Mouse (Mus musculus) adrenal gland, postnatal 25 days (tissue): ENCODE measurements around the gene Apba2. TPM values are rescaled to one million over a fixed set of nuclear protein-coding genes. Genes with fewer than 3 reads are reported as not detected.

ENCODE experiments used
- DNase-seq: peaks from one replicate; pipeline ENCODE4 v3.0.0; 2021; ENCODE audit warnings: mixed read lengths
- total RNA-seq: library from RNA; stranded (reverse); gene quantifications from 2 replicates; pipeline ENCODE4 v1.2.3, GENCODE M21; 2021

The Apba2 gene
- total RNA-seq, 1 experiment from 2014 or later, result not detected

DNA sequence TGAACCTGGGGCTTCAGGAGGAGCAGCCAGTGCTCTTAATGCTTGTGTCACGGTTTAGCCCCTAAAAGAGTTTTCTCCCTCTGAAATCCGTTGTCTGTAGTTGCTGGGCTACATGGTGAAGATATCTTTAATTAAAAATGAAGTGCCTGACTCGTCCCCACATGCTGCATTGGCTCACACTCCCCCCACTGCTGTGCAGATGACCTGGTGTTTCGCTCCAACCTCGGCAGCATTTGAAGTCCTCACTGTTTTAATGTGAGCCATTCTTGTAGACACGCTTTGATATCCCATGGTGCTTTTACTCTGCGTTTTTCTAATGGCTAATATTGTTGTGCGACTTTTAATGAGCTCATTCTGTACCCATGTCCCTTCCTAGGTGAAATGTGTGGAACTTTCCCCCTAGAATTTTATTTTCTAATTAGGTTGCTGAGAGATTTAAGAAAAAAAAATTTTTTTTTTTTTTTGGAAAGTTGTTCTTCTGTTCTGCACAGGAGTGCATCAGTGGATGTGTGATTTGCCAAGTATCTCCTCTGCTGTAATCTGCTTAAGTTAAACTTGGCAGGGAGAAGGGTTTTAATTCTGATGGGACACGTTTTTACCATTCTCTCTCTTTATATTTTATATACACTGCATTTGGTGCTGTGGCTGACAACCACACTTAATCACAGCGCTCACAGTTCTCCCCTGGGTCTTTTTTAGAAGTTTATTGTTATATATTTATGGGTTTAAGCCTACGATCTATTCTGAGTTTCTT, 87.3 kb downstream of the Apba2 start:
- DNase-seq, result no peak

GRCm38 (mm10) chr7:64595256-64595655, 93.8 kb downstream of the Apba2 start:
- no peak for DNase-seq

- DNase-seq, result no peak
Measured at GRCm38 (mm10) chr7:64596652-64597051, 95.1 kb downstream of the Apba2 start.

DNA sequence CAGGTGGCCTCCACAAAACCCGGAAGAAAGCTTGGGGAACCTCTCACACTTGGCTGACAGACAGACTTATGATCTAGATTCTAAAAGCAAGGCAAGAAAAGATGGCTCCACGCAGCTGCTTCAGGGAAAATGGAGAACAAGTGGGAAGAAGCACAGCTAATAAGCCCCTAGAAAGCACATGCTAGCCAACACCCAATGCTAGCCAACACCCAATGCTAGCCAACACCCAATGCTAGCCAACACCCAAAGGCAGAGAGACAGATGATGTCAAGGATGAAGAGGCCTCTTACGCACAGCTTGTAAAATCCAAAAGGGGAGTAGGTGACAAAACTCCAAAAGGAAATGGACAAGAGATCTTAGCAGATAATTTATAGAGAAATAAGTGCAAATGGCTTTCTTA, 108.4 kb downstream of the Apba2 start:
- no peak for DNase-seq

DNA sequence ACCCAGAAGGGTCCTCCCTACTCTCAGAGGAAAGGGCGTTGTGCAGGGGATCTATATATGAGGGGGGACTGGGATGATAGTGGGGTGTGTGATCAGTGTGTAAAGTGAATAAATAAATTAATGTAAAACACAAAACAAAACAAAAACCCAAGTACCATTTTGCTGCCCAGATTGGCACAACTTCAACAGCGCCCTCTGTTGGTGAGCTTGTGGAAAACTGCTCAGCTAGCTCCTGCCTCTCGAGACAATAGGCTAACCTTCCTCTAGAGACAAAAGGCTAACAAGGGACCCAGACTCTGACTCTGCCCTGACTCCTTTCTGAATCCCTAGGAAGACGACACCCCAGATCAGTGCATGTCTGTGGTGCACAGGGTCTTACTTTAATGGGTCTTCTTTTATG, 109.4 kb downstream of the Apba2 start:
- DNase-seq, result peak; percentile 16

- DNase-seq, result no peak
Measured at GRCm38 (mm10) chr7:64619261-64619660, 117.8 kb downstream of the Apba2 start.

DNA sequence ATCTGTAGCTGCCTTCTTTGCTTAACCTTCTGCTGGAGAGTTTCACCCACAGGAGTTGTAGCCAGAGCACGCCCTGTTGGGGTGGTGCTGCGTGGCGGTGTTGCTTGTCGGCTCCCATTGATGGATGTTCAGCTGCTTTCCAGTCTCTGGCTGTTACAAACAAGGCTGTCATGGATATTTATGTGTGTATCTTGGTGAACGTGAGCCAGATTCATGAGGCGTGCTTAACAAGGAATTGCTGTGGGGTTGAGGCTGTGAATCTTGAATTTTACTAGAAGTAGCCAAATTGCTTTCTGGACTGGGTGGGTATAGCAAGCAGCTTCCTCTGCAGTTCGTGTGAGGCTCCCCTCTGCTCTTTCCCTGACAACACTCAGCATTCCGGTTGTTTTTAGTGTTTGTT, 125.0 kb downstream of the Apba2 start:
- no peak for DNase-seq

DNA sequence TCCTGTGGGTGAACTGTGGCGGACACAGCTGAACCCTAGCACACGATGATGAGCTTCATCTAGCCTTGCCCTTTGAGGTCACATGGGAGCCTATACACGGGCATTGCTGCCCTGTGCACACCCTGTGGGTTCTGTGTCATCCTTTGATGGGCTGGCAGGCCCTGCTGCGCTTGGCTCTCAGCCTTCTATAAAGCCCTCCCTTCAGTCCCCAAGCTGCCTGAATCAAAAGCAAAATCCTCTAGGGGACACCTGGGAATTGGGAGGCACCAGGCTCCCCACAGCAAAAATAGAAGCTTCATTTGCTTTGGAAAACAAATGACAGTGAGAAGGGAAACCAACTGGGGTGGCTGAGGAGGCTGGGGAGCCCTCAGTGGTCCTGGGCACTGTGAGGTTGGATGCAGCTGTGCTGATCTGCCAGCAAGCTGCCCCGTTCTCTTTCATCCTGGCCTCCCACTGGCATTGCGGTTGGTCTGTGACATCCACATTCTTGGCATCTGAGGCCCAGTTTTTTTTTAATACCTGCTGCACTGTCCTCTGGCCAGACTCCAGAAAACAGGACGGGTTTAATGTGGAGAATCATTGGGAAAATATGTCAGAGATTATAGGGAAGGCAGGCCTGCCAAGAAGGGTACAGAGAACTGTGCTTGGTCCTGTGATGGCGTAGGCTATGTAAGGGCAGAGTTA, 126.6 kb downstream of the Apba2 start:
- no peak for DNase-seq

- no peak for DNase-seq
Measured at GRCm38 (mm10) chr7:64630697-64631096, 129.2 kb downstream of the Apba2 start.

DNA sequence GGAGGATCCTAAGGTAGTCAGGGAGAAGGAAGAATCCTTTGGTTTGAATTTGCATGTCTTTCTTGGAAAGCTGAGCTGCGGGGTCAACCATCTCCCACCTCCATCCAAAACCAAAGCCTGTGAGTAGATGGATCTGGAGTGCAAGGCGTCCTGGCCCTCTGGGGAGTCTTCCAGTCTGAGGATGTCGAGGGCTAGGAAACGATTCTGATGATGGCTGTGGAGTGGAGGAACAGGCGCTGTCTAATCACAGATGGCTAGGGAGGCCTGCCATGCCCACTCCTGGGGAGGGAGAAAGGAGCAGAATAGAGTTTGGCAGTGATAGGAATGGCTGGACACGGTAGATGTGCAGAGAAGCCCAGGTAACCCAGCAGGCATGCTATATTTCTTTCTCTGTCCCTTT, 129.6 kb downstream of the Apba2 start:
- DNase-seq, result no peak

DNA sequence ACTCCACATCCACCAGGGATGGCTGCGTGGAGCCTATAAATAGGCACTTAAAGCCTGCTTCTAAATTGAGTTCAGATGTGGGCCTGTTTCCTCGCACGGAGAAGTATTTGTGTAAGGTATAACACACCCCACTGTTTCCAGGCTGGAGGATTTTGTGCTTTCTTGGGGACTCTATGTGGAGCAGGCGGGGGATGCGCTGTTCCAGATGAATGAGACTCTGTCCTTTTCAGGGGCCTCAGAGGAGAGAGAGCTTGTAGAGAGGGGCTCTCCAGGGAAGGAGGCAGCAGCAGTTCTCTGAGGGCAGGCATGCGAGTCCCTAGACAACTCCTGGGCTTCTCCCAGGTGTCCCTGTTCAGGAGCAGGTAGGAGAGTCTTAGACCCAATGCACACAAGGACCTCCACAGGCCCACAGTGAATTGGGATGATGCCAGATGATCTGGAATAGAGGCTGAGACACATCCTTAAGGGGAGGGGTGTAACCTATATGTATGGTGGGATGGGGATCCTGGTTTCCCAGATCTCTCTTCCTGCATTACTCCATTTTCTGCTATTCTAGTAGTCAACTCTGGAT, 130.4 kb downstream of the Apba2 start:
- DNase-seq, result no peak

GRCm38 (mm10) chr7:64633182-64633581, 131.7 kb downstream of the Apba2 start:
- no peak for DNase-seq

GRCm38 (mm10) chr7:64633916-64634315, 132.4 kb downstream of the Apba2 start:
- no peak for DNase-seq

DNA sequence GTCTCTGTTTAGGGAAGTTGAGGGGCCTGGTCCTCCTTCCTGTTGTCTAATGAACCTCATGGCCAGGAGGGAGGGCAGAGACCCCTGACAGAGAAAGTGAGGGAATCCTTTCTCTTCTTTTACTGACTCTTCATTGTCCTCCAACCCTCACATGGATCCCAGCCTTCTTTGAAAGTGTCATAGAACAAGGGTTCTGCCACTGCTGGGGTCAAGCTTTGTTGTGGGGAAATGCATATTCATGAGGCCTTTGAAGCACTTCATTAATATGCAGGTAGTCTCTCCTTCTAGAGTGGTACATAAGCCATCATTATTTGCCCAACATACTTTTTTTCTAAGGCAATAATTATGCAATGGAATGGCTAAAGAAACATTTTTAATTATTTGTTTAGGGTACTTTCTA, 133.0 kb downstream of the Apba2 start:
- DNase-seq, result no peak

GRCm38 (mm10) chr7:64638922-64639321, 137.4 kb downstream of the Apba2 start:
- no peak for DNase-seq

GRCm38 (mm10) chr7:64640651-64641050, 139.1 kb downstream of the Apba2 start:
- no peak for DNase-seq

- DNase-seq, result no peak
Measured at GRCm38 (mm10) chr7:64642903-64643302, 141.4 kb downstream of the Apba2 start.

- no peak for DNase-seq
Measured at GRCm38 (mm10) chr7:64645458-64645857, 144.0 kb downstream of the Apba2 start.

DNA sequence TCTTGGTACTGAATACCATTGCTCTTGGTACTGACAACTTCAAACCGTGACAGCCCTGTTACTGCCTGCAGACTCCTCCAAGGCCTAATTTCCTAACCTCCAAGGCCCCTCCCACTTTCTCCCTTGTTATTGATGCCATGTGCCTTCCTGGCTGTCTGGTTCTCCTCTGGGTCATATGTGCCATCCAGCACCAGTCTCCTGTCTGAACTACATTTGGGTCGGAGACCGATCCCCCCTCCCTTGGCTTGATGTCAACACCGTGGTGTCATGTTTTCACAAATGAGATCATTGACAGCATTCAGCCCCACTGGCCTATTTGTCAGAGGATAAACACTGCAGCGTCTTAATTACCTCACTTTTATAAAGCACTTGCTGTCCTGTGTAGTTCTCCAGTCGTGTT, 144.5 kb downstream of the Apba2 start:
- no peak for DNase-seq

DNA sequence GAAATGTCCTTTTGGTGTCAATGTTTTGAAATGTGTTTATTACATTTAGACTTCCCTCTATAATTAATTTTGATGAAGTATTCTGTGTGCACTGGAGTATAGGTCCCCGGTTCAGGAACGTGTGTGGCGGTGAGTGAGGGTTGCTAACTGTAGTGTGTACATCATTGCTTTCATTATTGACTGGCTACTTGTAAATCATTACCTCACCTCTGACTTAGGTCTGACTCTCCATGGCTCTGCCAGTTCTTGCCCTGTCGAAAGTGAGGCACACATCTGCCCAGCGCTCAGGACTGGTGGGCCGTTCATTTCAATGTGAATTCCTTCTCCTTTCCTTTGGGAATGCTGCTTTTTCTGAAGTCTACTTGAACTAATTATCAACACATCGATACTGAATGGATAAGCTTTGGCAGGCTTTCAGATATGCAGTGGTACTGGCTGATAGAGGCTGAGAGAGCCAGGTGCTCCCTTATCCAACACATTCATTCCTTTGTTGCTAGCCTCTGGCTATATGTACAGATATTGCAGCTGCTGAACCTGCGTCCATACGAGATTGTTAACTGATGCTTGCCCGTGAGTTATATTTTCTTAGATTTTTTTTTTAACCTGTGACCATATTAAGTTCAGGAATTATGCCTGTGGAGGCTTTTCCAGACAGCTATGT, 147.6 kb downstream of the Apba2 start:
- no peak for DNase-seq

GRCm38 (mm10) chr7:64651963-64652362, 150.5 kb downstream of the Apba2 start:
- no peak for DNase-seq

DNA sequence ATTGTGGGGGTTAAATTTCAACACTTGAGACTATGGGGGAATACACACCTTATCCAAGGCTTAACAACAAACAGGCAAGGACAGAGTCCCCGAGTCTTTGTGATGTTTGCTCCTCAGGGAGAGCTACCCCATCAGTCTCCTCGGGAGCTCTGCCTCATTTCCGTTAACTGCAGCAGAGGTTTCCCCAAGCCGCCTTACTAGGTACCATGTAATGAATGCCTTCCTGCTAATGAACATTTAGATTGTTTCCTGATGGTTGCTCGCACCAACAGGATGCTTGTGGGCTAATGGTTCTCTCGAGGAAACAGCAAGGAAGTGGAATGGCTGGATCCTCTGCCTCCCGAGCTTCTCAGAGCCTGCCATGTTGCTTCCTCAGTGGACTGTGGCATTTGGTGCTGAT, 155.3 kb downstream of the Apba2 start:
- no peak for DNase-seq

- DNase-seq, result no peak
Measured at GRCm38 (mm10) chr7:64658914-64659313, 157.4 kb downstream of the Apba2 start.
